In genomic region chr12:8339591-8340319, GRCm38 (mm10) we compare ENCODE assay signal across 15 mouse cellular contexts. TPM values are rescaled to one million over a fixed set of nuclear protein-coding genes. Genes with fewer than 3 reads are reported as not detected.
A peak's percentile ranks its signal among the peaks of the same experiment; 100 is the strongest.
DNase-seq lines count a peak whose midpoint lies in the region; ATAC-seq and TF ChIP-seq lines count a peak whose summit lies in the region.
"Had no signal": no experiment of that assay in that cellular context is flagged by ENCODE, and none has a peak within 500 bp of the region (broad histone marks: within the 10 kb centered on the region; RNA-seq: fewer than 3 reads in every experiment).

No protein-coding gene starts in this region.

- H3K4me3 ChIP-seq in heart, embryonic 12.5 days: no peak overlapping the region
- H3K4me3 ChIP-seq in lung, embryonic 14.5 days (ENCODE audit: low read depth, low read length): no peak overlapping the region
- no peak overlapping the region for H3K4me3 ChIP-seq in neural tube, embryonic 12.5 days
- H3K4me3 ChIP-seq: embryonic facial prominence, embryonic 13.5 days; gastrocnemius, adult 2 months had no signal

- H3K9ac ChIP-seq in heart, embryonic 12.5 days: peak overlapping the region; percentile 41; the same call in 1 of the 2 replicates
- H3K9ac ChIP-seq in lung, embryonic 14.5 days: no peak overlapping the region
- 0 out of 2 replicates have a peak overlapping the region, but pooled peaks have one; percentile 13 for H3K9ac ChIP-seq in neural tube, embryonic 12.5 days
- H3K9ac ChIP-seq: embryonic facial prominence, embryonic 13.5 days had no signal

- peaks cover 56% of the 10 kb centered on the region for H3K36me3 ChIP-seq in heart, embryonic 12.5 days
- peaks cover 53% of the 10 kb centered on the region for H3K36me3 ChIP-seq in lung, embryonic 14.5 days (ENCODE audit: insufficient read depth)
- H3K36me3 ChIP-seq in neural tube, embryonic 12.5 days: peaks cover 16% of the 10 kb centered on the region

- no peak overlapping the region for H3K4me2 ChIP-seq in heart, embryonic 12.5 days
- no peak overlapping the region for H3K4me2 ChIP-seq in lung, embryonic 14.5 days
- 0 out of 2 replicates have a peak overlapping the region, but pooled peaks have one; percentile 3 for H3K4me2 ChIP-seq in neural tube, embryonic 12.5 days (replicated peaks)
- H3K4me2 ChIP-seq: embryonic facial prominence, embryonic 13.5 days had no signal

- H3K9me3 ChIP-seq in heart, embryonic 12.5 days (replicated peaks): no peaks in the 10 kb centered on the region
- no peaks in the 10 kb centered on the region for H3K9me3 ChIP-seq in lung, embryonic 14.5 days (ENCODE audit: low read depth, low read length)
- no peaks in the 10 kb centered on the region for H3K9me3 ChIP-seq in neural tube, embryonic 12.5 days
- H3K9me3 ChIP-seq: embryonic facial prominence, embryonic 13.5 days had no signal

- no peak for TF ChIP-seq CTCF in lung, embryonic 14.5 days (IDR thresholded peaks at IDR 0.05; ENCODE audit: low read depth)

- intact Hi-C loops in heart, postnatal 36 days (cut with DNase I): no loop called here

- H3K27me3 ChIP-seq in heart, embryonic 12.5 days (replicated peaks): no peaks in the 10 kb centered on the region
- H3K27me3 ChIP-seq in lung, embryonic 14.5 days (ENCODE audit: insufficient read depth, low read length): no peaks in the 10 kb centered on the region
- no peaks in the 10 kb centered on the region for H3K27me3 ChIP-seq in neural tube, embryonic 12.5 days (replicated peaks)
- H3K27me3 ChIP-seq: embryonic facial prominence, embryonic 13.5 days had no signal

- WGBS in heart, embryonic 12.5 days: 44% methylated on average over 13 of the region's 13 CpGs
- 28% methylated on average over 13 of the region's 13 CpGs for WGBS in lung, embryonic 14.5 days
- WGBS in neural tube, embryonic 12.5 days: 28% methylated on average over 13 of the region's 13 CpGs

- peak overlapping the region; percentile 45; the same call in 1 of the 2 replicates for H3K27ac ChIP-seq in heart, embryonic 12.5 days (ENCODE audit: poor library complexity, severe bottlenecking)
- peak overlapping the region; percentile 24; the same call in 1 of the 2 replicates for H3K27ac ChIP-seq in lung, embryonic 14.5 days (ENCODE audit: low read depth)
- H3K27ac ChIP-seq in neural tube, embryonic 12.5 days: no peak overlapping the region; the same call in 1 of the 2 replicates
- H3K27ac ChIP-seq: embryonic facial prominence, embryonic 13.5 days; gastrocnemius, adult 2 months had no signal

- no peak for DNase-seq in heart, postnatal 36 days
- peak; percentile 62 for DNase-seq in lung, embryonic 14.5 days
- DNase-seq in lung, postnatal 14 days: no peak
- peak; percentile 61 for DNase-seq in embryo, embryonic 9.5 days (ENCODE audit: extremely low spot score)
- no peak for DNase-seq in frontal cortex, adult 2 months (ENCODE audit: extremely low spot score in 1 of 2, low spot score in 1 of 2)
- DNase-seq in thymus, adult 18-20 months: no peak
- DNase-seq: adrenal gland, postnatal 10 days; gastrocnemius, adult 2 months; right cerebral cortex, adult 18-20 months had no signal

- ATAC-seq in heart, embryonic 12.5 days (ENCODE audit: insufficient number of reproducible peaks, low FRiP score): no peak
- ATAC-seq in lung, embryonic 14.5 days (ENCODE audit: insufficient read depth): peak; percentile 48; the same call in 1 of the 2 replicates
- ATAC-seq in neural tube, embryonic 12.5 days (ENCODE audit: low FRiP score, low read depth): peak; percentile 62

- peaks cover 44% of the 10 kb centered on the region for H3K4me1 ChIP-seq in heart, embryonic 12.5 days (replicated peaks)
- peaks cover 10% of the 10 kb centered on the region for H3K4me1 ChIP-seq in lung, embryonic 14.5 days (ENCODE audit: insufficient read depth)
- peaks cover 22% of the 10 kb centered on the region for H3K4me1 ChIP-seq in neural tube, embryonic 12.5 days

RNA-seq across cellular contexts. Expression of gene Hs1bp3, which starts 26.5 kb away (rescaled TPM):
- 16.5 and 18.3 TPM in 2 replicates for polyA plus RNA-seq in heart, embryonic 12.5 days (2016; fragmentation: Nextera tagmentation; extraction: Ambion mirVana)
- 10 to 100 TPM; 15.9 to 18.0 TPM for total RNA-seq in heart, postnatal 36 days (2021)
- polyA plus RNA-seq in lung, embryonic 14.5 days (2014; fragmentation: Nextera tagmentation; extraction: Ambion mirVana): 11.2 and 11.5 TPM in 2 replicates
- 10.9 and 11.6 TPM in 2 replicates for polyA plus RNA-seq in neural tube, embryonic 12.5 days (2016; fragmentation: Nextera tagmentation; extraction: Ambion mirVana)
- polyA plus RNA-seq in frontal cortex, adult 2 months (2012; rRNA removed): 12.8 and 13.5 TPM in 2 replicates

RNA-seq across cellular contexts. Expression of gene Gdf7, which starts 38.0 kb away (rescaled TPM):
- polyA plus RNA-seq in heart, embryonic 12.5 days (2016; fragmentation: Nextera tagmentation; extraction: Ambion mirVana): 0.24 and 0.27 TPM in 2 replicates
- total RNA-seq in heart, postnatal 36 days (2021): under 1 TPM; 0.43 to 0.83 TPM
- polyA plus RNA-seq in lung, embryonic 14.5 days (2014; fragmentation: Nextera tagmentation; extraction: Ambion mirVana): not detected in 2 replicates
- polyA plus RNA-seq in neural tube, embryonic 12.5 days (2016; fragmentation: Nextera tagmentation; extraction: Ambion mirVana): 0.39 and 0.42 TPM in 2 replicates
- 0.08 and 0.26 TPM in 2 replicates for polyA plus RNA-seq in frontal cortex, adult 2 months (2012; rRNA removed)
- total RNA-seq: gastrocnemius, adult 2 months; hematopoietic stem cell, adult 5-6 weeks; layer of hippocampus, postnatal 25 days; liver, adult 2 months had no signal
- polyA plus RNA-seq: liver, adult 2 months had no signal

Comparison
In these comparisons a context has a peak if more than half of its experiments do, and no peak if none do; other contexts are left out.
1. DNase-seq: peak in lung, embryonic 14.5 days (single experiment) and embryo, embryonic 9.5 days (single experiment); none in heart, postnatal 36 days (0 of 2), lung, postnatal 14 days (single experiment), frontal cortex, adult 2 months (0 of 2) and thymus, adult 18-20 months (0 of 2).